Mouse (Mus musculus): ENCODE measurements at regions not wholly inside any gene's neighbourhood (a gene's known extent, or its start where the extent isn't known, plus 50 kb on each side); places are given as distances from the start of the nearest gene placed in this dataset.
"Not testable (repeated sequence)": the region's sequence is repeated elsewhere in the genome, so short reads cannot be mapped to it uniquely, and the experiment has no call there.

GRCm38 (mm10) chr2:108827974-108828700 lies 452.4 kb upstream of the Kif18a start:
- no peak overlapping the region for H3K9ac ChIP-seq
- no peaks in the 10 kb centered on the region for H3K9me3 ChIP-seq (replicated peaks)
- peaks cover 12% of the 10 kb centered on the region for H3K4me1 ChIP-seq
- peak overlapping the region; percentile 70; the same call in 1 of the 2 replicates for H3K27ac ChIP-seq
- H3K27me3 ChIP-seq: no peaks in the 10 kb centered on the region
- ATAC-seq (ENCODE audit: low FRiP score): no peak
- no peak overlapping the region for H3K4me3 ChIP-seq
- no peaks in the 10 kb centered on the region for H3K36me3 ChIP-seq
- WGBS: 29% methylated on average over 3 of the region's 3 CpGs
- peak overlapping the region; percentile 38; the same call in 1 of the 2 replicates for H3K4me2 ChIP-seq (replicated peaks)

- not testable (repeated sequence) for H3K27ac ChIP-seq; H3K36me3 ChIP-seq; ATAC-seq (ENCODE audit: low FRiP score); H3K4me1 ChIP-seq; H3K4me3 ChIP-seq; H3K4me2 ChIP-seq (replicated peaks); H3K9me3 ChIP-seq (replicated peaks); H3K9ac ChIP-seq; H3K27me3 ChIP-seq
- whole genome bisulfite sequencing: 43% methylated on average over 2 of the region's 2 CpGs
Observed at GRCm38 (mm10) chr2:108843855-108844254, 436.7 kb upstream of the Kif18a start.

- WGBS: 88% methylated on average over 3 of the region's 3 CpGs
- H3K27ac ChIP-seq: no peak overlapping the region
- no peak overlapping the region for H3K9ac ChIP-seq
- no peaks in the 10 kb centered on the region for H3K9me3 ChIP-seq (replicated peaks)
- H3K27me3 ChIP-seq: no peaks in the 10 kb centered on the region
- H3K4me2 ChIP-seq (replicated peaks): no peak overlapping the region
- no peak for ATAC-seq (ENCODE audit: low FRiP score)
- H3K36me3 ChIP-seq: no peaks in the 10 kb centered on the region
- H3K4me1 ChIP-seq: no peaks in the 10 kb centered on the region
- no peak overlapping the region for H3K4me3 ChIP-seq
Observed at GRCm38 (mm10) chr2:108848051-108848450, 432.5 kb upstream of the Kif18a start.

GRCm38 (mm10) chr2:108854399-108854798 lies 426.1 kb upstream of the Kif18a start:
- H3K4me3 ChIP-seq: no peak overlapping the region
- H3K36me3 ChIP-seq: no peaks in the 10 kb centered on the region
- no peaks in the 10 kb centered on the region for H3K27me3 ChIP-seq
- 31% methylated on average over 2 of the region's 2 CpGs for WGBS
- no peak for ATAC-seq (ENCODE audit: low FRiP score)
- no peak overlapping the region for H3K27ac ChIP-seq
- H3K9ac ChIP-seq: no peak overlapping the region
- no peaks in the 10 kb centered on the region for H3K4me1 ChIP-seq
- no peak overlapping the region for H3K4me2 ChIP-seq (replicated peaks)
- H3K9me3 ChIP-seq (replicated peaks): no peaks in the 10 kb centered on the region

- WGBS: 76% methylated on average over 4 of the region's 4 CpGs
- H3K4me1 ChIP-seq: no peaks in the 10 kb centered on the region
- no peaks in the 10 kb centered on the region for H3K36me3 ChIP-seq
- H3K9ac ChIP-seq: no peak overlapping the region
- ATAC-seq (ENCODE audit: low FRiP score): no peak
- H3K4me3 ChIP-seq: no peak overlapping the region
- H3K27ac ChIP-seq: no peak overlapping the region
- H3K9me3 ChIP-seq (replicated peaks): no peaks in the 10 kb centered on the region
- H3K27me3 ChIP-seq: no peaks in the 10 kb centered on the region
- H3K4me2 ChIP-seq (replicated peaks): no peak overlapping the region
Observed at GRCm38 (mm10) chr2:108877141-108877540, 403.4 kb upstream of the Kif18a start.

GRCm38 (mm10) chr2:108877676-108878075 lies 402.9 kb upstream of the Kif18a start:
- no peaks in the 10 kb centered on the region for H3K36me3 ChIP-seq
- H3K4me3 ChIP-seq: no peak overlapping the region
- 76% methylated on average over 3 of the region's 3 CpGs for WGBS
- no peaks in the 10 kb centered on the region for H3K27me3 ChIP-seq
- H3K9ac ChIP-seq: no peak overlapping the region
- H3K27ac ChIP-seq: no peak overlapping the region
- H3K4me1 ChIP-seq: no peaks in the 10 kb centered on the region
- no peak overlapping the region for H3K4me2 ChIP-seq (replicated peaks)
- ATAC-seq (ENCODE audit: low FRiP score): no peak
- H3K9me3 ChIP-seq (replicated peaks): no peaks in the 10 kb centered on the region

- Histone ChIP-seq H3K4me3 (no peak overlapping the region), H3K4me1 (0 out of 2 replicates have a peak, but pooled peaks cover 5% of the 10 kb centered on the region), H3K36me3 (no peaks in the 10 kb centered on the region), H3K9ac (no peak overlapping the region), H3K4me2 (replicated peaks) (no peak overlapping the region), H3K9me3 (replicated peaks) (no peaks in the 10 kb centered on the region), H3K27ac (no peak overlapping the region), H3K27me3 (no peaks in the 10 kb centered on the region)
- WGBS: 36% methylated on average over 3 of the region's 3 CpGs
- ATAC-seq (ENCODE audit: low FRiP score): peak; percentile 97
Observed at GRCm38 (mm10) chr2:108904121-108904733, 376.3 kb upstream of the Kif18a start.

- H3K36me3 ChIP-seq: no peaks in the 10 kb centered on the region
- 68% methylated on average over 2 of the region's 2 CpGs for WGBS
- H3K27me3 ChIP-seq: no peaks in the 10 kb centered on the region
- H3K9ac ChIP-seq: no peak overlapping the region
- no peak for ATAC-seq (ENCODE audit: low FRiP score)
- no peak overlapping the region for H3K4me3 ChIP-seq
- no peak overlapping the region for H3K27ac ChIP-seq
- no peaks in the 10 kb centered on the region for H3K9me3 ChIP-seq (replicated peaks)
- no peaks in the 10 kb centered on the region for H3K4me1 ChIP-seq
- no peak overlapping the region for H3K4me2 ChIP-seq (replicated peaks)
Observed at GRCm38 (mm10) chr2:108913555-108913954, 367.0 kb upstream of the Kif18a start.

- no peak for ATAC-seq (ENCODE audit: low FRiP score)
- 67% methylated on average over 3 of the region's 3 CpGs for WGBS
- H3K36me3 ChIP-seq: no peaks in the 10 kb centered on the region
- H3K4me3 ChIP-seq: no peak overlapping the region
- no peak overlapping the region for H3K27ac ChIP-seq
- no peak overlapping the region for H3K4me2 ChIP-seq (replicated peaks)
- H3K4me1 ChIP-seq: no peaks in the 10 kb centered on the region
- no peak overlapping the region for H3K9ac ChIP-seq
- no peaks in the 10 kb centered on the region for H3K9me3 ChIP-seq (replicated peaks)
- H3K27me3 ChIP-seq: no peaks in the 10 kb centered on the region
Observed at GRCm38 (mm10) chr2:108913967-108914366, 366.6 kb upstream of the Kif18a start.

- no peak for ATAC-seq (ENCODE audit: low FRiP score)
- H3K4me3 ChIP-seq: no peak overlapping the region
- H3K27ac ChIP-seq: no peak overlapping the region
- H3K4me2 ChIP-seq (replicated peaks): no peak overlapping the region
- H3K27me3 ChIP-seq: no peaks in the 10 kb centered on the region
- WGBS: 86% methylated on average over 3 of the region's 3 CpGs
- no peak overlapping the region for H3K9ac ChIP-seq
- H3K4me1 ChIP-seq: peaks cover 3% of the 10 kb centered on the region; the same call in 1 of the 2 replicates
- H3K36me3 ChIP-seq: no peaks in the 10 kb centered on the region
- no peaks in the 10 kb centered on the region for H3K9me3 ChIP-seq (replicated peaks)
Observed at GRCm38 (mm10) chr2:108919500-108920045, 361.0 kb upstream of the Kif18a start.

- no peaks in the 10 kb centered on the region for H3K27me3 ChIP-seq
- no peaks in the 10 kb centered on the region for H3K9me3 ChIP-seq (replicated peaks)
- H3K4me1 ChIP-seq: peaks cover 3% of the 10 kb centered on the region; the same call in 1 of the 2 replicates
- ATAC-seq (ENCODE audit: low FRiP score): peak; percentile 40; the same call in 1 of the 2 replicates
- H3K9ac ChIP-seq: no peak overlapping the region
- no peak overlapping the region for H3K4me2 ChIP-seq (replicated peaks)
- 56% methylated on average over 5 of the region's 5 CpGs for WGBS
- no peak overlapping the region for H3K4me3 ChIP-seq
- H3K27ac ChIP-seq: no peak overlapping the region
- no peaks in the 10 kb centered on the region for H3K36me3 ChIP-seq
Observed at GRCm38 (mm10) chr2:108920111-108920510, 360.4 kb upstream of the Kif18a start.

- 48% methylated on average over 5 of the region's 5 CpGs for WGBS
- Histone ChIP-seq H3K9me3 (replicated peaks) (no peaks in the 10 kb centered on the region), H3K9ac (no peak overlapping the region), H3K4me1 (no peaks in the 10 kb centered on the region), H3K36me3 (no peaks in the 10 kb centered on the region), H3K27me3 (no peaks in the 10 kb centered on the region), H3K4me3 (no peak overlapping the region), H3K4me2 (replicated peaks) (no peak overlapping the region), H3K27ac (no peak overlapping the region)
- peak; percentile 81 for ATAC-seq (ENCODE audit: low FRiP score)
Observed at GRCm38 (mm10) chr2:108935981-108936762, 344.4 kb upstream of the Kif18a start.

All from hindbrain, embryonic 12.5 days (tissue).